Mouse (Mus musculus): Measurements from ENCODE around the gene 1700011M02Rik. TPM values are rescaled to one million over a fixed set of nuclear protein-coding genes. Genes with fewer than 3 reads are reported as not detected.
"Not testable (repeated sequence)": the region's sequence is repeated elsewhere in the genome, so short reads cannot be mapped to it uniquely, and the experiment has no call there.

The 1700011M02Rik gene
- not detected in 2 replicates for polyA plus RNA-seq (2014; fragmentation: Nextera tagmentation; extraction: Ambion mirVana)

GRCm38 (mm10) chrX:102908587-102908986, at the start of gene 1700011M02Rik, which contains the start of gene Dmrtc1a:
TSS of gene 1700011M02Rik (plus strand) at chrX:102908905.
TSS of gene Dmrtc1a (minus strand) at chrX:102908687.
- H3K9me3 ChIP-seq (replicated peaks; ENCODE audit: control insufficient read depth, low read length); H3K27ac ChIP-seq (ENCODE audit: low read depth, low read length); H3K4me2 ChIP-seq; H3K4me1 ChIP-seq (ENCODE audit: control insufficient read depth, insufficient read depth, low read length); H3K36me3 ChIP-seq (ENCODE audit: control insufficient read depth, insufficient read depth, low read length); H3K4me3 ChIP-seq (ENCODE audit: low read depth, low read length); H3K27me3 ChIP-seq (ENCODE audit: control insufficient read depth, insufficient read depth, low read length); H3K9ac ChIP-seq (ENCODE audit: low read depth, low read length); ATAC-seq (replicated peaks; ENCODE audit: insufficient number of reproducible peaks, low FRiP score, low TSS enrichment): not testable (repeated sequence)
- 81% methylated on average over 5 of the region's 9 CpGs for WGBS (ENCODE audit: insufficient replicate concordance)

GRCm38 (mm10) chrX:102867871-102868270, 40.8 kb upstream of the 1700011M02Rik start, which contains the start of gene 1700031F05Rik:
TSS of gene 1700031F05Rik (minus strand) at chrX:102867971.
- Histone ChIP-seq H3K36me3 (ENCODE audit: control insufficient read depth, insufficient read depth, low read length) (no peaks in the 10 kb centered on the region), H3K27ac (ENCODE audit: low read depth, low read length) (no peak within 1 kb of the TSS), H3K9me3 (replicated peaks; ENCODE audit: control insufficient read depth, low read length) (no peaks in the 10 kb centered on the region), H3K4me1 (ENCODE audit: control insufficient read depth, insufficient read depth, low read length) (no peaks in the 10 kb centered on the region), H3K4me3 (ENCODE audit: low read depth, low read length) (no peak within 1 kb of the TSS), H3K4me2 (no peak within 1 kb of the TSS), H3K27me3 (ENCODE audit: control insufficient read depth, insufficient read depth, low read length) (no peaks in the 10 kb centered on the region), H3K9ac (ENCODE audit: low read depth, low read length) (no peak within 1 kb of the TSS)
- no peak for ATAC-seq (replicated peaks; ENCODE audit: insufficient number of reproducible peaks, low FRiP score, low TSS enrichment)
- 88% methylated on average over 6 of the region's 6 CpGs for WGBS (ENCODE audit: insufficient replicate concordance)

- H3K9me3 ChIP-seq (replicated peaks; ENCODE audit: control insufficient read depth, low read length); H3K4me3 ChIP-seq (ENCODE audit: low read depth, low read length); H3K36me3 ChIP-seq (ENCODE audit: control insufficient read depth, insufficient read depth, low read length); H3K27ac ChIP-seq (ENCODE audit: low read depth, low read length); ATAC-seq (replicated peaks; ENCODE audit: insufficient number of reproducible peaks, low FRiP score, low TSS enrichment); H3K9ac ChIP-seq (ENCODE audit: low read depth, low read length); H3K4me2 ChIP-seq; H3K27me3 ChIP-seq (ENCODE audit: control insufficient read depth, insufficient read depth, low read length); H3K4me1 ChIP-seq (ENCODE audit: control insufficient read depth, insufficient read depth, low read length): not testable (repeated sequence)
- 77% methylated on average over 1 of the region's 1 CpGs for WGBS (ENCODE audit: insufficient replicate concordance)
Measured at GRCm38 (mm10) chrX:102914823-102915222, 6.1 kb downstream of the 1700011M02Rik start.

- not testable (repeated sequence) for H3K36me3 ChIP-seq (ENCODE audit: control insufficient read depth, insufficient read depth, low read length); H3K9ac ChIP-seq (ENCODE audit: low read depth, low read length); ATAC-seq (replicated peaks; ENCODE audit: insufficient number of reproducible peaks, low FRiP score, low TSS enrichment); H3K4me1 ChIP-seq (ENCODE audit: control insufficient read depth, insufficient read depth, low read length); H3K4me3 ChIP-seq (ENCODE audit: low read depth, low read length); H3K27me3 ChIP-seq (ENCODE audit: control insufficient read depth, insufficient read depth, low read length); H3K27ac ChIP-seq (ENCODE audit: low read depth, low read length); H3K9me3 ChIP-seq (replicated peaks; ENCODE audit: control insufficient read depth, low read length); H3K4me2 ChIP-seq
- WGBS (ENCODE audit: insufficient replicate concordance), result 7% methylated on average over 4 of the region's 4 CpGs
Measured at GRCm38 (mm10) chrX:102926707-102927106, 18.0 kb downstream of the 1700011M02Rik start.

- not testable (repeated sequence) for H3K27me3 ChIP-seq (ENCODE audit: control insufficient read depth, insufficient read depth, low read length); H3K9ac ChIP-seq (ENCODE audit: low read depth, low read length); H3K4me1 ChIP-seq (ENCODE audit: control insufficient read depth, insufficient read depth, low read length); H3K4me3 ChIP-seq (ENCODE audit: low read depth, low read length); H3K9me3 ChIP-seq (replicated peaks; ENCODE audit: control insufficient read depth, low read length); H3K36me3 ChIP-seq (ENCODE audit: control insufficient read depth, insufficient read depth, low read length); ATAC-seq (replicated peaks; ENCODE audit: insufficient number of reproducible peaks, low FRiP score, low TSS enrichment); H3K27ac ChIP-seq (ENCODE audit: low read depth, low read length); H3K4me2 ChIP-seq
- 90% methylated on average over 6 of the region's 6 CpGs for WGBS (ENCODE audit: insufficient replicate concordance)
Measured at GRCm38 (mm10) chrX:102928072-102928471, 19.4 kb downstream of the 1700011M02Rik start, which contains the start of gene 1700018G05Rik. TSS of gene 1700018G05Rik (plus strand) at chrX:102928372.

GRCm38 (mm10) chrX:102932992-102933570, 24.4 kb downstream of the 1700011M02Rik start:
- H3K36me3 ChIP-seq (ENCODE audit: control insufficient read depth, insufficient read depth, low read length), result no peaks in the 10 kb centered on the region
- H3K9ac ChIP-seq (ENCODE audit: low read depth, low read length), result no peak overlapping the region

GRCm38 (mm10) chrX:102933571-102934394, 25.1 kb downstream of the 1700011M02Rik start:
- H3K27me3 ChIP-seq (ENCODE audit: control insufficient read depth, insufficient read depth, low read length), result peaks cover 18% of the 10 kb centered on the region
- ATAC-seq (replicated peaks; ENCODE audit: insufficient number of reproducible peaks, low FRiP score, low TSS enrichment), result no peak
- no peaks in the 10 kb centered on the region for H3K9me3 ChIP-seq (replicated peaks; ENCODE audit: control insufficient read depth, low read length)
- no peaks in the 10 kb centered on the region for H3K36me3 ChIP-seq (ENCODE audit: control insufficient read depth, insufficient read depth, low read length)
- H3K4me1 ChIP-seq (ENCODE audit: control insufficient read depth, insufficient read depth, low read length), result no peaks in the 10 kb centered on the region
- peak overlapping the region; percentile 56; the same call in 1 of the 2 replicates for H3K9ac ChIP-seq (ENCODE audit: low read depth, low read length)
- H3K4me3 ChIP-seq (ENCODE audit: low read depth, low read length), result peak overlapping the region; percentile 53
- peak overlapping the region; percentile 82 for H3K4me2 ChIP-seq
- WGBS (ENCODE audit: insufficient replicate concordance), result 27% methylated on average over 38 of the region's 68 CpGs
- H3K27ac ChIP-seq (ENCODE audit: low read depth, low read length), result no peak overlapping the region

More at GRCm38 (mm10) chrX:102932992-102933570, 24.4 kb downstream of the 1700011M02Rik start:
- WGBS (ENCODE audit: insufficient replicate concordance), result 49% methylated on average over 12 of the region's 12 CpGs
- no peak for ATAC-seq (replicated peaks; ENCODE audit: insufficient number of reproducible peaks, low FRiP score, low TSS enrichment)
- H3K9me3 ChIP-seq (replicated peaks; ENCODE audit: control insufficient read depth, low read length), result no peaks in the 10 kb centered on the region
- peaks cover 20% of the 10 kb centered on the region for H3K27me3 ChIP-seq (ENCODE audit: control insufficient read depth, insufficient read depth, low read length)
- peak overlapping the region; percentile 53 for H3K4me3 ChIP-seq (ENCODE audit: low read depth, low read length)
- no peak overlapping the region for H3K27ac ChIP-seq (ENCODE audit: low read depth, low read length)
- peak overlapping the region; percentile 82 for H3K4me2 ChIP-seq
- H3K4me1 ChIP-seq (ENCODE audit: control insufficient read depth, insufficient read depth, low read length), result no peaks in the 10 kb centered on the region

- H3K36me3 ChIP-seq (ENCODE audit: control insufficient read depth, insufficient read depth, low read length), result no peaks in the 10 kb centered on the region
- peak overlapping the region; percentile 82 for H3K4me2 ChIP-seq
- H3K27me3 ChIP-seq (ENCODE audit: control insufficient read depth, insufficient read depth, low read length), result peaks cover 17% of the 10 kb centered on the region
- H3K9me3 ChIP-seq (replicated peaks; ENCODE audit: control insufficient read depth, low read length), result no peaks in the 10 kb centered on the region
- WGBS (ENCODE audit: insufficient replicate concordance), result 58% methylated on average over 8 of the region's 8 CpGs
- H3K4me3 ChIP-seq (ENCODE audit: low read depth, low read length), result peak overlapping the region; percentile 53; the same call in 1 of the 2 replicates
- no peak overlapping the region for H3K27ac ChIP-seq (ENCODE audit: low read depth, low read length)
- H3K9ac ChIP-seq (ENCODE audit: low read depth, low read length), result no peak overlapping the region
- ATAC-seq (replicated peaks; ENCODE audit: insufficient number of reproducible peaks, low FRiP score, low TSS enrichment), result no peak
- no peaks in the 10 kb centered on the region for H3K4me1 ChIP-seq (ENCODE audit: control insufficient read depth, insufficient read depth, low read length)
Measured at GRCm38 (mm10) chrX:102934395-102934764, 25.7 kb downstream of the 1700011M02Rik start.
